Mouse (Mus musculus) urinary bladder, adult 18-20 months (tissue): ENCODE data around the gene Znhit1.
"Not testable (repeated sequence)": the region's sequence is repeated elsewhere in the genome, so short reads cannot be mapped to it uniquely, and the experiment has no call there.

Source experiments
- DNase-seq, 2 experiments: peaks; one replicate each; pipeline ENCODE4 v3.0.0; 2022; ENCODE audit warnings: low spot score in 2 of 2, mixed read lengths in 2 of 2

The Znhit1 gene

GRCm38 (mm10) chr5:136953015-136953414 is 34.8 kb downstream of the Znhit1 start, which contains the start of gene Fis1:
Fis1 (plus strand) TSS chr5:136953275.
- DNase-seq: peak; percentile 93 to 94

DNA sequence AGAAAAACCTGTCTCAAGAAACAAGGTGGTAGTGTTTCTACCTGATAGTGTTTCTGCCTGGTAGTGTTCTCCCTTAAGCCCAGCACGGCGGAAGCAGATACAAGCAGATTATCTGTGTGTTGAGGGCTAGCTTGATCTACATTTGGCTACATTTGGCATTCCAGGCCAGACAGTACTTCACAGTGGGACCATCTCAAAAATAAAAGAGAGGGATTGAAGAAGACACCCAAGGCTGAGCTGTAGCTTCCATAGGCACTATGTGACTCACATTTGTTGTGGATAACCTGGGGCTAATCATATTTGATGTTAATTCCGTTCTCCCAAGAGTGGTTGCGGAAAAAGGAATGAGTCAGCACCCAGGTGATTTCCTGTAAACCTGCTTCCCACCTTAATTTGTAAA is 35.7 kb downstream of the Znhit1 start:
- DNase-seq: no peak

- no peak for DNase-seq
Observed at GRCm38 (mm10) chr5:136950521-136950920, 37.3 kb downstream of the Znhit1 start.

DNA sequence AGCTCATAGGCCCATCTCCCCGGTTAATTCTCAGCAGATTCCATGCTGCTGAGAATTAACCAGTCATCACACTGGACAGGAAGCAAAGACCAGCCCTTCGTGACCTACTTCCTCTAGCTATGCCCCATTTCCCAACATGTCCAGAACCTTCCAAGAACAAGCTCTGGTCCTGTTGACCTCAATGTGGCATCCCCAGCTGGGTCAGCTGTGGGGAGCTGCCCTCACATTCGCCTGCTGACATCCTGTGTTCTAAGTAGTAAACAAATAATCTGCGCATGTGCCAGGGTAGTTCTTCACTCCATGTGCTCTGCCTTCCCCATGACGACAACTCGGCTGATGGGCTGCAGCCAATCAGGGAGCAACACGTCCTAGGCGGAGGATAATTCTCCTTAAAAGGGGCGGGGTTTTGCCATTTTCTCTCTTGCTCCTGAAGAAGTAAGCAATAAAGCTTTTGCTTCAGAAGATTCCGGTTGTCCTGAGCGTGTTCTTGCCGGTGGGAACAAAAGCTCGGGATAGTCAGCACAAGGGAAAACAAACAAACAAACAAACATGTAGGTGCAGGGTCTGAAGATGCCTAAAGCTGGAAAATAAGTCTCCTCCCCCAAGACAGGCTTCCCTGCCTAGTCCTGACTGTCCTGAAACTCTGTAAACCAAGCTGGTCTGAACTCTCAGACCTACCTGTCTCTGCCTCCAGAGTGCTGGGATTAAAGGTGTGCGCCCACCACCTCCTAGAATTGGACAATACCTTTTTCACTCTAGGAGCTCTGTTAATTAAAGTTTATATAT is 38.1 kb downstream of the Znhit1 start:
- DNase-seq: not testable (repeated sequence)

DNA sequence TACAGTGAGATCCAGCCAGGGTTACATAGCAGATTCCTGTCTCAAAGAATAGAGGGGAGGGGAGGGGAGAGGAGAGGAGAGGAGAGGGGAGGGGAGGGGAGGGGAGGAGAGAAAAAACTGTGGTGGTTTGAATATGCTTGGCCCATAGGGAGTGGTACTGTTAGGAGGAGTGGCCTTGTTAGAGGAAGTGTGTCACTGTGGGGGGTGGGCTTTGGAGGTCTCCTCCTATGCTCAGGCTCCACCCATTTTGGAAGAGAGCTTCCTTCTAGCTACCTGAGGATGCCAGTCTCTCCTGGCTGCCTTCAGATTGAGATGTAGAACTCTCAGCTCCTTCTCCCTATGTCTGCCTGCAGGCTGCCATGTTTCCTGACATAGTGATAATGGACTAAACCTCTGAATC is 39.9 kb downstream of the Znhit1 start:
- no peak for DNase-seq

- DNase-seq: no peak
Observed at GRCm38 (mm10) chr5:136945084-136945483, 42.7 kb downstream of the Znhit1 start.

DNA sequence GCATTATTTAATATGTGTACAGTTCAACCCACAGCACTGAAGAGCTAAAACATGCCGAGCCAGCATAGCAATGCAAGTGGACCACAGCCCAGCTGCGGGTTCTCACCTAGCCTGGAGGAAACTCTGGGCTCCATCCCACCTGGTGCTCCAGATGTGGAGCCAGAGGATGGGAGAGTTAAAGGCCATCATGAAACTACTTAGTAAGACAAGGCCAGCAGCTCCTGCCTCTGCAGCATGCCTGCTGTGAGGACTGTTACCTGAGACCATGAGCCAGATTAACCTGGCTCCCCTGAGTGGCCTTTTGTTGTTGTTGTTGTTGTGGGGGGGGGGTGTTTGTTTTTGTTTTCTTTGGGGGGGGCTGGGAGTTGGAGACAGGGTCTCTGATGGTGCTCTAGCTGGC is 44.4 kb downstream of the Znhit1 start:
- DNase-seq: no peak

DNA sequence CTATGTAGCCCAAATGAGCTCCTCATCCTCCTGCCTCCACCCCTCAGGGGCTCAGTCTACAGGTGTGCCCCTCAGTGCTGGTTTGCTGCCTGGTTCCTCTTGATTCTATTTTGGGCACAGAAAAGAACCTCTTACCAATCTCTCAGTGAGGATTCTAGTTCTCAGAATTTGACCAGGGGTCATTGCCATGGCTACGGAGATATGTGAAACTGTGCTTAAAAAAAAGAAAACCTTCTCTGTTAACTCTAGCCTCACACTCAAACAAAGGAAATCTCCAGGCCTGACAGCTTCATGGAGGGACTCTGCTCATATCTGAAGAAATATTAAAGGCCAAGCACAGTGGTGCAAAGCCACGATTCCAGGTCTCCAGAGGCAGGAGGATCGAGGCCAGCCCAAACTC is 45.0 kb downstream of the Znhit1 start:
- no peak for DNase-seq

DNA sequence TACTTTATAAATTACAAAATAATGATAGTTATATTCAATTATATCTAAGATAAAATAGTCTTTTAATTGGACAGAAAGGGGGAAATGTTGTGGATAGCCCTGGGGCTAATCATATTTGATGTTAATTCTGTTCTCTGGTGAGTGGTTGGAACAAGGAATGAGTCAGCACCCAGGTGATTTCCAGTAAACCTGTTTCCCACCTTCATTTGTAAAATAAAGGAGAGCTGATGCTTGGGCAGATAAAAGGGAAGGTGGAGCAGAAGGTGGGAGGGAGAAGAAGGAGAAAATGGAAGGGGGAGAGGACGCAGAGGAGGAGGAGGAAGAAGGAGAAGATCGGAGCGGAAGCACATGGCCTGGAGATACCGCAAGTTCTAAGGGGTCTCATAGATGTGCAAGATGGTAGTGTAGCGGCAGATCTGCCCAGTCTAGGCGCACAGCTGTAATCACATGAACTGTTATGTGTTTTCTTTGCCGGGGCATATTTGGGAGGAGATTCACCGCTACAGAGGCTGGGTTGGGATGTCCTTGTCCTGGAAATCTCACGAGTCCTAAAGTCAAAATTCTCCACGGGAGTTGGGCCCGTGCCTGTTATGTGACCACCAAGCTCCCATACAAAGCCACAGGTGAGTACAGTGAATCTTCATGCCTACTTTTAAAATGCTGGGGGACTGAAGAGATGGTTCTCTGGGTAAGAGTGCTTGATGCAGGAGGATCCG is 46.8 kb downstream of the Znhit1 start:
- DNase-seq: no peak

DNA sequence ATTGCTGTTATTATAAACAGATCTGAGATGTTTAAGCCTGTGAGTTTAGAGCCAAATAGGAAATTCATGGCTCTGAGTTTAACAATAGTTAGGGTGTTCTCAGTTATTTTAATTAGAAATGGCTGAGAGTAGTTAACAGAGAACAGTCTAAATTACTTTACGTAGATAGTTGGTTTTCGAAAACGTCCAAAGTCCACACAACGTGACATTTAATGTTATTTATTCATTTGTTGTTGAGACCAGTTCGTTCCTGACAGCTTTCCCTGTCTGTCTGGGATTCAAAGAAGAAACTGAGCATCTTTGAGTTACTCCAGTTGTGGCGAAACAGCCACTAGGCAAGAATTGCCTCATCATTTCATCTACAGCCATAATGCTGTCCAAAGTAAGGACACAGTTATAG is 47.8 kb downstream of the Znhit1 start:
- DNase-seq: not testable (repeated sequence)

- no peak for DNase-seq
Observed at GRCm38 (mm10) chr5:136939284-136939683, 48.5 kb downstream of the Znhit1 start.

GRCm38 (mm10) chr5:136937621-136938020 is 50.2 kb downstream of the Znhit1 start:
- DNase-seq: no peak

DNA sequence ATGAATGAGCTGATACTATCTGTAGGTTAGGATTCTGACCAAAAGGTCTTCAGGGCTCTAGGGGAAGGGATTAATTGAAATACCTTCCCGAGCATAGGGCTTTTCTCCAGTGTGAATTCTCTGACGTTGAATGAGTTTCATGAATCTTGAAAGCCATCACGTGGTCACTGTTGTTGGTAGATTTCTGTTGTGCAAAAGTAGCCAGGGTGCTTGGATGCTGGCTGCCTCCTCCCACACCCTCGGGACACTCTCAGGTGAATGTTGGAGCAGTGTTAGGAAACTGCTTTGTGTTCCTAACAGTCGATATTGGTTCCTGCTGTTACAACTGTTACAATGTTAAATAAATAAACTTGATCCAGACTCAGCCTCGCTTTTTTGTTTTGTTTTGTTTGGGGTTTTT is 51.1 kb downstream of the Znhit1 start:
- no peak for DNase-seq

- DNase-seq: no peak
Observed at GRCm38 (mm10) chr5:136935905-136936695, 51.7 kb downstream of the Znhit1 start.

DNA sequence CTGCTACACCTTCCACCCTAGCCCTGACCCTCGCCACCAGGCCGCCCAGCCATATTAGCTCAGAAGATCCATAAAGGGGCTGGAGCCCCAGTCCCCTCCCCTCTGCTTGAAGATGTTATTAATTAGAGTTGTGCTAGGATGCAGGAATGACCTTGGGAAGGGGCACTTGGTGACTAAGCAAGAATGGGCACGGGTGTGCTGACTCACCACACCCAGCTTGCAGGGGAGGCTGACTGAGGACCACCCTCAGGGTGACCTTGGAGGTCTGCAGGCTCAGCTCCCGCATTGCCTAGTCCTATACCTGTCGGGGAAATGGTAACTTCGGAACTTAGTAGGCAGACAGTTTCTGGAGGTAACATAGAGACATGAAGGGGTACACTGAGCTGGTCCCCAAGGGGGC is 53.9 kb downstream of the Znhit1 start:
- DNase-seq: no peak

DNA sequence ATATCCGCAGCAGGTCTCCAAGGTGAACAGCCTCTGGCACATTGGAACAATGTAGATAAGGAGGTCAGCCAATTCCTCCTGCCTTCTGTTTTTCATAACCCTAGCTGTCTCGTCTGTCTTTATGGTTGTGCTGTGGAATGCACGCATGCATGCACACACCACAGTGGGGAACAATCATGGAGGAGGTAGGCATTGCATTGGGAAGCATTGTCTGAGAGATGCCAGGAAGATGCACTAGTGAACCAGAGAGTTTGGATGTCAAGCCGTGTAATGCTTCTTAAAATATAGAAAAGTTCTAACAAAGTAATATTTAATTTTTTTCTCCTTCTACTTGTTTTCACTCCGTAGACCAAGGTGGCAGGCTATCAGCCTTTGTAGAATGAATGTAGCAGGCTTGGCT is 54.9 kb downstream of the Znhit1 start:
- DNase-seq: no peak
